ENCODE assay signal across 16 mouse cellular contexts in genomic region chr5:149560903-149561588, GRCm38 (mm10). TPM values are rescaled to one million over a fixed set of nuclear protein-coding genes. Genes with fewer than 3 reads are reported as not detected.
A peak's percentile ranks its signal among the peaks of the same experiment; 100 is the strongest.
DNase-seq lines count a peak whose midpoint lies in the region; ATAC-seq lines count a peak whose summit lies in the region.
"Had no signal": no experiment of that assay in that cellular context is flagged by ENCODE, and none has a peak within 500 bp of the region (broad histone marks: within the 10 kb centered on the region; RNA-seq: fewer than 3 reads in every experiment).

No protein-coding gene starts in this region.

- peak overlapping the region; percentile 78 for H3K27ac ChIP-seq in forebrain, embryonic 13.5 days
- no peak overlapping the region for H3K27ac ChIP-seq in forebrain, embryonic 11.5 days (ENCODE audit: low read depth, low read length)
- H3K27ac ChIP-seq in forebrain, embryonic 16.5 days (ENCODE audit: low read length): peak overlapping the region; percentile 73; the same call in 1 of the 2 replicates
- peak overlapping the region; percentile 86 for H3K27ac ChIP-seq in midbrain, embryonic 13.5 days
- H3K27ac ChIP-seq: liver, embryonic 14.5 days had no signal

- no peak overlapping the region for H3K4me3 ChIP-seq in forebrain, embryonic 13.5 days
- no peak overlapping the region for H3K4me3 ChIP-seq in forebrain, embryonic 11.5 days (ENCODE audit: low read depth, low read length)
- no peak overlapping the region for H3K4me3 ChIP-seq in forebrain, embryonic 16.5 days (replicated peaks; ENCODE audit: low read length)
- no peak overlapping the region for H3K4me3 ChIP-seq in midbrain, embryonic 13.5 days (replicated peaks)
- H3K4me3 ChIP-seq: megakaryocyte, embryonic 14.5 days had no signal

- no peaks in the 10 kb centered on the region for H3K36me3 ChIP-seq in forebrain, embryonic 13.5 days (ENCODE audit: poor library complexity, severe bottlenecking)
- no peaks in the 10 kb centered on the region for H3K36me3 ChIP-seq in forebrain, embryonic 11.5 days (ENCODE audit: control insufficient read depth, insufficient read depth, low read length)
- no peaks in the 10 kb centered on the region for H3K36me3 ChIP-seq in forebrain, embryonic 16.5 days (ENCODE audit: control insufficient read depth, insufficient read depth)
- no peaks in the 10 kb centered on the region for H3K36me3 ChIP-seq in midbrain, embryonic 13.5 days

- no peak overlapping the region for H3K9ac ChIP-seq in forebrain, embryonic 13.5 days
- H3K9ac ChIP-seq in forebrain, embryonic 11.5 days (ENCODE audit: low read length): no peak overlapping the region
- no peak overlapping the region for H3K9ac ChIP-seq in forebrain, embryonic 16.5 days (replicated peaks; ENCODE audit: low read depth, low read length)
- no peak overlapping the region for H3K9ac ChIP-seq in midbrain, embryonic 13.5 days (replicated peaks)
- H3K9ac ChIP-seq: liver, embryonic 14.5 days had no signal

- peak; percentile 84 for ATAC-seq in forebrain, embryonic 13.5 days
- ATAC-seq in forebrain, embryonic 11.5 days (replicated peaks; ENCODE audit: low FRiP score): no peak
- peak; percentile 95 for ATAC-seq in forebrain, embryonic 16.5 days
- ATAC-seq in midbrain, embryonic 13.5 days: peak; percentile 86
- no peak for ATAC-seq in activated CD4-positive, CD25-positive, alpha-beta regulatory T cell, adult 4 months
- ATAC-seq: intestine, postnatal 0 days had no signal

- H3K9me3 ChIP-seq in forebrain, embryonic 13.5 days (replicated peaks): no peaks in the 10 kb centered on the region
- no peaks in the 10 kb centered on the region for H3K9me3 ChIP-seq in forebrain, embryonic 11.5 days (ENCODE audit: control insufficient read depth, low read length)
- H3K9me3 ChIP-seq in forebrain, embryonic 16.5 days (ENCODE audit: control insufficient read depth, low read length): no peaks in the 10 kb centered on the region
- no peaks in the 10 kb centered on the region for H3K9me3 ChIP-seq in midbrain, embryonic 13.5 days

- H3K27me3 ChIP-seq in forebrain, embryonic 13.5 days: no peaks in the 10 kb centered on the region
- no peaks in the 10 kb centered on the region for H3K27me3 ChIP-seq in forebrain, embryonic 11.5 days (ENCODE audit: control insufficient read depth, insufficient read depth, low read length)
- no peaks in the 10 kb centered on the region for H3K27me3 ChIP-seq in forebrain, embryonic 16.5 days (replicated peaks; ENCODE audit: control insufficient read depth, insufficient read depth, low read length)
- no peaks in the 10 kb centered on the region for H3K27me3 ChIP-seq in midbrain, embryonic 13.5 days

- H3K4me1 ChIP-seq in forebrain, embryonic 13.5 days: peaks cover 26% of the 10 kb centered on the region
- peaks cover 2% of the 10 kb centered on the region; the same call in 1 of the 2 replicates for H3K4me1 ChIP-seq in forebrain, embryonic 11.5 days (replicated peaks; ENCODE audit: control insufficient read depth, insufficient read depth, low read length)
- peaks cover 24% of the 10 kb centered on the region for H3K4me1 ChIP-seq in forebrain, embryonic 16.5 days (replicated peaks; ENCODE audit: control insufficient read depth, insufficient read depth, low read length)
- H3K4me1 ChIP-seq in midbrain, embryonic 13.5 days (replicated peaks): peaks cover 29% of the 10 kb centered on the region
- H3K4me1 ChIP-seq: megakaryocyte, embryonic 14.5 days had no signal

- DNase-seq in forebrain, embryonic 11.5 days (ENCODE audit: low spot score): no peak
- peak; percentile 59 for DNase-seq in ES-CJ7 (ENCODE audit: low read depth, low spot score)
- no peak for DNase-seq in kidney, postnatal 25 days
- no peak for DNase-seq in cerebellum, postnatal 36 days
- DNase-seq: adrenal gland, postnatal 36 days; cerebellum, adult 9-11 months; layer of hippocampus, postnatal 36 days; thymus, postnatal 4 days had no signal

- no peak overlapping the region for H3K4me2 ChIP-seq in forebrain, embryonic 13.5 days
- H3K4me2 ChIP-seq in forebrain, embryonic 11.5 days (ENCODE audit: low read depth, low read length, severe bottlenecking): no peak overlapping the region
- peak overlapping the region; percentile 22; the same call in 1 of the 2 replicates for H3K4me2 ChIP-seq in forebrain, embryonic 16.5 days (ENCODE audit: low read length)
- peak overlapping the region; percentile 28 for H3K4me2 ChIP-seq in midbrain, embryonic 13.5 days (replicated peaks)
- H3K4me2 ChIP-seq: heart, embryonic 11.5 days had no signal

- WGBS in forebrain, embryonic 13.5 days: 39% methylated on average over 11 of the region's 11 CpGs
- 45% methylated on average over 11 of the region's 11 CpGs for WGBS in forebrain, embryonic 11.5 days
- 40% methylated on average over 11 of the region's 11 CpGs for WGBS in forebrain, embryonic 16.5 days
- 28% methylated on average over 11 of the region's 11 CpGs for WGBS in midbrain, embryonic 13.5 days

RNA-seq across cellular contexts. Expression of gene Wdr95, which starts 32.6 kb away (rescaled TPM):
- polyA plus RNA-seq in forebrain, embryonic 13.5 days (2015; fragmentation: Nextera tagmentation; extraction: Ambion mirVana): 0.41 and 0.68 TPM in 2 replicates
- 0.24 and 0.73 TPM in 2 replicates for polyA plus RNA-seq in forebrain, embryonic 11.5 days (2014; fragmentation: Nextera tagmentation; extraction: Ambion mirVana)
- polyA plus RNA-seq in forebrain, embryonic 16.5 days (2015; fragmentation: Nextera tagmentation; extraction: Ambion mirVana): 0.14 and 0.19 TPM in 2 replicates
- 0.11 TPM in 1 of 2 replicates, not detected in the other for polyA plus RNA-seq in midbrain, embryonic 13.5 days (2015; fragmentation: Nextera tagmentation; extraction: Ambion mirVana)
- polyA plus RNA-seq in activated CD4-positive, CD25-positive, alpha-beta regulatory T cell, adult 4 months (2017; shearing (Covaris generic)): not detected
- polyA plus RNA-seq: intestine, postnatal 0 days; liver, embryonic 14.5 days had no signal

Comparison
In these comparisons a context has a peak if more than half of its experiments do, and no peak if none do; other contexts are left out.
1. ATAC-seq: peak in forebrain, embryonic 13.5 days (single experiment), forebrain, embryonic 16.5 days (single experiment) and midbrain, embryonic 13.5 days (single experiment); none in forebrain, embryonic 11.5 days (single experiment) and activated CD4-positive, CD25-positive, alpha-beta regulatory T cell, adult 4 months (single experiment).
2. H3K4me2 ChIP-seq: peak in forebrain, embryonic 16.5 days (single experiment) and midbrain, embryonic 13.5 days (single experiment); none in forebrain, embryonic 13.5 days (single experiment) and forebrain, embryonic 11.5 days (single experiment).